Mouse (Mus musculus) limb, embryonic 15.5 days (tissue): Measurements from ENCODE around the gene Ptpn7. TPM values are rescaled to one million over a fixed set of nuclear protein-coding genes. Genes with fewer than 3 reads are reported as not detected.

Experiments used
- ATAC-seq: fragments of 200-750 bp; cut with Nextera tagmentation; 2 replicates; pipeline ENCODE4 v1.8.0; 2017; ENCODE audit warnings: low read depth, moderate TSS enrichment; ENCODE audit not compliant: insufficient number of reproducible peaks, low FRiP score, low TSS enrichment
- H3K27ac ChIP-seq: fragments of 300-500 bp; sonication (generic); 2 replicates; pipeline ENCODE4 v1.5.1; 2015; ENCODE audit warnings: moderate library complexity, mild to moderate bottlenecking, inconsistent platforms
- H3K27me3 ChIP-seq: fragments of 300-500 bp; sonication (generic); 2 replicates; pipeline ENCODE4 v1.6.1; 2015; ENCODE audit warnings: inconsistent platforms
- H3K36me3 ChIP-seq: fragments of 300-500 bp; sonication (generic); 2 replicates; pipeline ENCODE4 v1.6.1; 2015; ENCODE audit warnings: inconsistent platforms
- H3K4me1 ChIP-seq: fragments of 300-500 bp; sonication (generic); 2 replicates; pipeline ENCODE4 v1.6.1; 2015; ENCODE audit warnings: inconsistent platforms
- H3K4me2 ChIP-seq: fragments of 300-500 bp; sonication (generic); 2 replicates; pipeline ENCODE4 v1.6.1; 2015; ENCODE audit warnings: mild to moderate bottlenecking, inconsistent platforms
- H3K4me3 ChIP-seq: fragments of 300-500 bp; sonication (generic); 2 replicates; pipeline ENCODE4 v1.5.1; 2015; ENCODE audit warnings: mild to moderate bottlenecking, inconsistent platforms
- H3K9ac ChIP-seq: fragments of 300-500 bp; sonication (generic); 2 replicates; pipeline ENCODE4 v1.6.1; 2015; ENCODE audit warnings: inconsistent platforms
- H3K9me3 ChIP-seq: fragments of 300-500 bp; sonication (generic); 2 replicates; pipeline ENCODE4 v1.6.1; 2016; ENCODE audit warnings: inconsistent platforms
- WGBS: fragments of 180-500 bp; shearing (Covaris S2); methylation state at CpG from one replicate; pipeline ENCODE4 v1.1.7; 2015; 5-methylcytosine and 5-hydroxymethylcytosine counted together
- polyA plus RNA-seq: library from polyadenylated mRNA; unstranded; fragments of >200 nt; fragmentation: Nextera tagmentation; extraction: Ambion mirVana; gene quantifications from 2 replicates; pipeline ENCODE4 v1.2.1, GENCODE M21; 2015

Ptpn7 gene
- polyA plus RNA-seq, 1 experiment from 2014 or later = 4.5 TPM

DNA sequence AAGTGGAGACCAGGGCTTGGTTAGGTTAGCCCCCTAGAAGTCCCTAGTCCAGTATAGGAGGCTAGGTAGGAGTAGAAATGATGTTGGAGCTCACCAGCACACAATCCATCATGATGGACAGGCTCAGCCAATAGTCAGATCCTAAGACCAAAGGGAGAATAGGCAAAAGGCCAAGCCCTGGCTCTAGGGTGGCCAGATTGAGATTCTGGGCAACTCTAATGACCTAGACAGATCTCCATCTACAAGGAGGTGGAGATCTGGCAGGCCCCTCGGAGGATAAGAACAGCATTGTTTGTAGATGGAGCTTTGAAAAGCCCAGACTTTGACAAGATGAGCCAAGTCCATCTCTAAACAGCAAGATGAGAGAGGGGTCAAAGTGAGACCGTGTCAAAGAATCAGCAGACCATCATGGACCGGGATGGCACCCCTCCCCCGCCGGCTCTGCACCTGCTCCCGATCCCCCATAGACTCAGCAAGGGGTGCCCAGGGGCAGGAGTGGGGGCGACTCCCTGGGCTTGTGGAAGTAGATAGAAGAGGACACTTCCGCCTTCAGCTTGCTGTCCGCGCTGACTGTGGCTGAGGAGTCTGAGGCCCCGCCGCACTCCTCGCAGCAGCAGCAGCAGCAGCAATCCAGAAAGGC, 28.0 kb downstream of the Ptpn7 start:
- H3K9ac ChIP-seq = no peak overlapping the region
- H3K36me3 ChIP-seq = peaks cover 14% of the 10 kb centered on the region
- WGBS = 86% methylated on average over 13 of the region's 13 CpGs
- no peak for ATAC-seq
- H3K27me3 ChIP-seq = no peaks in the 10 kb centered on the region
- no peak overlapping the region for H3K27ac ChIP-seq
- no peak overlapping the region for H3K4me3 ChIP-seq
- no peak overlapping the region for H3K4me2 ChIP-seq
- no peaks in the 10 kb centered on the region for H3K9me3 ChIP-seq
- peaks cover 8% of the 10 kb centered on the region; the same call in 1 of the 2 replicates for H3K4me1 ChIP-seq

DNA sequence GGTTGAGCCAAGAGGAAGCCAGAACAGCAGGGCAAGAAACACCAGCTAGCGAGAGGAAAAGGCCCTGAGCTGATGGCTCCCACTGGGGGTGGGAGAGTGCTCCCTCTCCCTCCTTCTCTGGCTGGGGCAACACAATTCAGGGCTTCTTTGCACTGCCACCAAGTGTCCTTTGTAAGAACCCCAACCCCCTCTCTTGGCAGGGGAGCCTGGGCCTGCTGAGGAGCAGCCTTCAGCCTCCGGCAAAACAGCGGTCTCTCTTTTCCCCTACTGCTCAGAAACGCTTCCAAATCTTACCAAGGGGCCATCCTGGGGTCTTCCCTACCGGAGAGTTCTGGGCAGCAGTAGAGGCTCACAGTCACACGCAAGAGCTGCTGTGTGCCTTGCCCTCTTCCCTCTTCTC, 30.2 kb downstream of the Ptpn7 start:
- no peaks in the 10 kb centered on the region for H3K27me3 ChIP-seq
- H3K4me3 ChIP-seq = no peak overlapping the region
- no peak for ATAC-seq
- no peak overlapping the region for H3K27ac ChIP-seq
- H3K4me2 ChIP-seq = no peak overlapping the region
- H3K36me3 ChIP-seq = no peaks in the 10 kb centered on the region
- 50% methylated on average over 6 of the region's 6 CpGs for WGBS
- H3K9ac ChIP-seq = no peak overlapping the region
- H3K9me3 ChIP-seq = no peaks in the 10 kb centered on the region
- peaks cover 8% of the 10 kb centered on the region; the same call in 1 of the 2 replicates for H3K4me1 ChIP-seq

DNA sequence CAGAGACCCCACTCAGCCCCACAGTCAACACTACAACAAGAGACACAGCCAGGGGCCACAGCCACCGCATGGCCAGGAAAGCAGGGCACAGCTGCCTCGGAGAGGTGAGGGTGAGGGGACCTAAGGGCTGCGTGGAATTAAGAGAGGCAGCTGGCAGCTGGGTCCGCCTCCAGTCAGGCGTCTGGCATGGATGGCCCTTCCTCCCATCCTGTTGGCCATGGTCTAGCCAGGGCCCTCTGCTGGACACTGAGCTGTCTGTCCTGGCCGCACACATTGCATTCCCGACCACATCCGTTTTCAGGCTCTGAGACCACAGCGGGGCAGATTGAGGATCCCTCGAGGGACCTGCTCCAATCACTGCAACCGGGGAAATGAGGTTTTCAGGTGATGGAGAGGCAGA, 34.9 kb downstream of the Ptpn7 start, which contains the start of gene Gpr37l1:
Gene Gpr37l1 (minus strand): TSS at position 247 of the 400 bp plus-strand sequence.
- no peak for ATAC-seq
- WGBS = 69% methylated on average over 11 of the region's 11 CpGs
- H3K9ac ChIP-seq = no peak within 1 kb of the TSS
- no peaks in the 10 kb centered on the region for H3K27me3 ChIP-seq
- H3K27ac ChIP-seq = no peak within 1 kb of the TSS
- H3K4me1 ChIP-seq = peaks cover 3% of the 10 kb centered on the region; the same call in 1 of the 2 replicates
- H3K9me3 ChIP-seq = no peaks in the 10 kb centered on the region
- no peak within 1 kb of the TSS for H3K4me3 ChIP-seq
- no peaks in the 10 kb centered on the region for H3K36me3 ChIP-seq
- no peak within 1 kb of the TSS for H3K4me2 ChIP-seq

DNA sequence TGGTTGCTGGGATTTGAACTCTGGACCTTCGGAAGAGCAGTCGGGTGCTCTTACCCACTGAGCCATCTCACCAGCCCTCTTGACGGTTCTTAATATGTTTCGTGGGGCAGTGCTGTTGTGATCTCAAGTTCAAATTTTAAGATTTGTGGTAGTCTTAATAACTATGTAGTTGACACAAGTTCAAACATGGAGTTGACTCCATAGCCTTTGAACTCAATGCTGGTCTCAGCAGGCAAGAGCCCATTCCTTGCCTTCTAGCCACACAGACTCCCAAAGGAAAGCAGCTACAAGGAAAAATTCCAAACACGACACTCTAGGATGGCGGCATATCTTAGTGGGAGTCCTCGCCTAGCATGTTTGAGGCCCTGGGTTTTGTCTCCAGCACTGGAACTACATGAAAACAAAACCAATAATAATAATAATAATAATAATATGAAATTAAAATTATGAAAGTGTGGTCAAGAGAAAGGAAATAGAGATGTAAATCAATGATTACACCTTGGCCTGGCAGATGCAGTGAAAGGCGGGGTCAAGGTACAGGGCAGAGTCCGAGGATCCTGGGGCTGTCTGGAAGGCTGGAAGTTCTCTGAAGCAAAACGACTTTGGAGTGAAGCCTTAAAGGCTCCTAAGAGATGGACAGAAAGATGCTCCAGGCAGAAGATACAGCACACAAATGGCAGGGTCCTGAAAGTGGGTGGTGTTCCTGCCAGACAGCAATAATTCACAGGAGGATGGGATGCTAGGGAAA, 36.1 kb downstream of the Ptpn7 start:
- Histone ChIP-seq H3K36me3 (no peaks in the 10 kb centered on the region), H3K27me3 (no peaks in the 10 kb centered on the region)
- ATAC-seq = no peak

DNA sequence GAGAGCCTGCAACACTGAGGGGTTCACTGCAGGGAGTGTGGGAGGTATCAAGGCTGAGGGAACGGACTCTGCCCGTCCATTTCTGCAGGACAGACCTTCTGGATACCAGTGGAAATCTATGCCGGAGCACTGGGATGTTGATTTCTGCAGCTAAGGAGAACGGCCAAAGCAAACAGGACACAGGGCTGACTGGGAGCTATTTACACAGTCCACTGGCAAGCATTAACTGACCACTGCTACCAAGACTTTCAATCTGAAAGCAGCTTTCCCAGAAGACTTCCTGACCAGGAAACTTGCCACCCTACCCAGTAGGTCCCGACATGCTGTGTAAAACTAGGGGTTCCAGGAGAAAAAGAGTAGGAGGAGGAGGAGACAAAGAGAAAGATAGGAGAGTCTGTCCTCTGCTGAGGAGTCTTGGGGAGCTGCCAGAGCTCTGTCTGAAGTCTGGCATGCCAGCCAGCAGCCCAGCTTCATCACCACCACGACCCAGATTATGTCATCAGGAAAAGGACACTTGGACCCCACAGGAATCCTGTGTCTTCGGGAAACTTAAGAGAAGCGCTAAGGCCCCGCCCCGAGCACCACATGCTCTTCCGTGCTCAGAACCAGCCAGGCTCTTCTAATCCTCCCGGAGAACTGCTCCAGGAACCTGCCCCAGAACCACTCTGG, 37.2 kb downstream of the Ptpn7 start:
- H3K36me3 ChIP-seq = no peaks in the 10 kb centered on the region
- no peak overlapping the region for H3K4me3 ChIP-seq
- WGBS = 52% methylated on average over 12 of the region's 12 CpGs
- no peak overlapping the region for H3K4me2 ChIP-seq
- no peak overlapping the region for H3K9ac ChIP-seq
- no peaks in the 10 kb centered on the region for H3K9me3 ChIP-seq
- H3K27ac ChIP-seq = no peak overlapping the region
- no peak for ATAC-seq
- no peaks in the 10 kb centered on the region for H3K27me3 ChIP-seq
- peaks cover 3% of the 10 kb centered on the region; the same call in 1 of the 2 replicates for H3K4me1 ChIP-seq

More for the DNA sequence above, 36.1 kb downstream of the Ptpn7 start:
- peaks cover 3% of the 10 kb centered on the region; the same call in 1 of the 2 replicates for H3K4me1 ChIP-seq
- no peak overlapping the region for H3K9ac ChIP-seq
- H3K4me3 ChIP-seq = no peak overlapping the region
- 86% methylated on average over 10 of the region's 10 CpGs for WGBS
- no peak overlapping the region for H3K27ac ChIP-seq
- no peak overlapping the region for H3K4me2 ChIP-seq
- no peaks in the 10 kb centered on the region for H3K9me3 ChIP-seq

DNA sequence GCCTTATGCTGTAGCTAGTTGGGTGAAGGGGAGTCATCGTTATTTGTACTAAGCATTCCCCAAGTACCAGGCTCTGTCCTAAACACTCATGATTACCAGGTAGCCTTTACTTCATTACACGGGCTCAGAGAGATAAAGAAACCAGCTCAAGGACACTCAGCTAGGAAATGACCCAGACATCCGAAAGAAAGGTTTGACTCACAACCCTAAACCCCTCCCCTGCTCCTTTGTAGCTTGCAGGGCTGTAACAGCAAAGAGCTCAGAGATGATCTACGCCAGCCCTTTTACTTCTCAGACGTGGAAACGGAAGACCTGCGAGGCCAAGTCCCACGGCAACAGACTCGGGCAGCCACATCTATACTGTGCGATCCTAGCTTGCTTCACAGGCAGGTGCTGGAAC, 37.8 kb downstream of the Ptpn7 start:
- no peak overlapping the region for H3K4me2 ChIP-seq
- no peak overlapping the region for H3K9ac ChIP-seq
- H3K27ac ChIP-seq = no peak overlapping the region
- no peaks in the 10 kb centered on the region for H3K36me3 ChIP-seq
- 66% methylated on average over 10 of the region's 10 CpGs for WGBS
- H3K4me3 ChIP-seq = no peak overlapping the region
- H3K27me3 ChIP-seq = no peaks in the 10 kb centered on the region
- ATAC-seq = no peak
- no peaks in the 10 kb centered on the region for H3K9me3 ChIP-seq
- peaks cover 3% of the 10 kb centered on the region; the same call in 1 of the 2 replicates for H3K4me1 ChIP-seq

DNA sequence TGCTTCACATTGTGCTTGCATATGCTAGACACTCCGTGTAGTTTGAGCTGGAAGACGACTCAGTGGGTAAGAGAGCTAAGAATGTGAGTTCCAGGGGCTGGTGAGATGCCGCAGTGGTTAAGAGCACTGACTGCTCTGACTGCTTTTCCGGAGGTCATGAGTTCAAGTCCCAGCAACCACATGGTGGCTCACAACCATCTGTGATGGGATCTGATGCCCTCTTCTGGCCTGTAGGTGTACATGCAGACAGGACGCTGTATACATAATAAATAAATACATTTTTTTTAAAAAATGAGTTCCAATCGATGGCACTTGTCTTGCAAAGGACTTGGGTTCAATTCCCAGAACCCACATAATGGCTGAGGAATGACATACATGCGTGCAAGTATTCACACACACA, 38.7 kb downstream of the Ptpn7 start:
- H3K27me3 ChIP-seq = no peaks in the 10 kb centered on the region
- WGBS = 77% methylated on average over 7 of the region's 7 CpGs

DNA sequence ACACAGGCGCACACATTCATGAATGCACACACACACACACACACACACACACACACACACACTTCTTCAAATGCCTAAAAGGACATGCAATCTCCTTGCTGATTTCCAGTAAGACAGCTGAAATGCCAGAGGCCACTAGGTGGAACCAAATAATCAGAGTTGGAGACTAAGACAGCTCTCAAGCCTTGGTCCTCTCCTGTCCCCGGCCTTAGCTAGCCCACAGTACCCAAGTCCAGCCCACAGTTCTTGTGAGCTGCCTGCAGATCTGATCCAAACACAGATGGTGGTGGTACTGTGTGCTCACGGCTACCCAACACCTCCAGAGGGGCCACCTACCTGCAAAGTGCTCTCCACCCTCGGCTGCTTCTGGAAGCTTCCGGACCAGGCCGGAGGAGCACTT, 39.5 kb downstream of the Ptpn7 start:
- H3K9ac ChIP-seq = no peak overlapping the region
- no peak overlapping the region for H3K4me2 ChIP-seq
- no peak overlapping the region for H3K4me3 ChIP-seq
- WGBS = 53% methylated on average over 6 of the region's 6 CpGs
- H3K27ac ChIP-seq = no peak overlapping the region
- H3K36me3 ChIP-seq = no peaks in the 10 kb centered on the region
- H3K27me3 ChIP-seq = no peaks in the 10 kb centered on the region
- no peaks in the 10 kb centered on the region for H3K9me3 ChIP-seq
- ATAC-seq = no peak
- H3K4me1 ChIP-seq = peaks cover 3% of the 10 kb centered on the region; the same call in 1 of the 2 replicates

More for the DNA sequence above, 38.7 kb downstream of the Ptpn7 start:
- Histone ChIP-seq H3K9ac (no peak overlapping the region), H3K27ac (no peak overlapping the region), H3K4me2 (no peak overlapping the region), H3K36me3 (no peaks in the 10 kb centered on the region), H3K4me3 (no peak overlapping the region), H3K4me1 (peaks cover 3% of the 10 kb centered on the region; the same call in 1 of the 2 replicates), H3K9me3 (no peaks in the 10 kb centered on the region)
- no peak for ATAC-seq

DNA sequence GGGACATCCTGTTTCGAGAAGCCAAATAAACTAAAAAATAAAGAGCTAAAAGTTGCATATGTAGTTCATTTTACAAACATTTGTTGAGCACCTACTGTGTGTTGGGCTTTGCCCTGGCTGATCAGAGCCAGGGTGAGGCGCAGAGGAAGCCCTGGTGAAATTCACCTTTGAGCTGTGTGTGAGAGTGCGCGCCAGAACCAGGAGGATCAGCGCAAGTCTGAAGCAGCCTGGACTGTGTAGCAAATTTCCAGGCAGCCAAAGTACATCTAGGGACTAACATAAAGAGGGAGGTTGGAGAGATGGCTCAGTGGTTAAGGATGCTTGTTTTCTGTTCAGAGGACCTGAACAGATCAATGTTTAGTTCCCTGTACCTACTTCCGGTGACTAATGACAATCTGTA, 40.8 kb downstream of the Ptpn7 start:
- no peak overlapping the region for H3K4me3 ChIP-seq
- H3K27ac ChIP-seq = no peak overlapping the region
- no peaks in the 10 kb centered on the region for H3K9me3 ChIP-seq
- WGBS = 90% methylated on average over 6 of the region's 6 CpGs
- ATAC-seq = no peak
- H3K4me2 ChIP-seq = no peak overlapping the region
- peaks cover 3% of the 10 kb centered on the region; the same call in 1 of the 2 replicates for H3K4me1 ChIP-seq
- no peaks in the 10 kb centered on the region for H3K27me3 ChIP-seq
- no peaks in the 10 kb centered on the region for H3K36me3 ChIP-seq
- H3K9ac ChIP-seq = no peak overlapping the region

DNA sequence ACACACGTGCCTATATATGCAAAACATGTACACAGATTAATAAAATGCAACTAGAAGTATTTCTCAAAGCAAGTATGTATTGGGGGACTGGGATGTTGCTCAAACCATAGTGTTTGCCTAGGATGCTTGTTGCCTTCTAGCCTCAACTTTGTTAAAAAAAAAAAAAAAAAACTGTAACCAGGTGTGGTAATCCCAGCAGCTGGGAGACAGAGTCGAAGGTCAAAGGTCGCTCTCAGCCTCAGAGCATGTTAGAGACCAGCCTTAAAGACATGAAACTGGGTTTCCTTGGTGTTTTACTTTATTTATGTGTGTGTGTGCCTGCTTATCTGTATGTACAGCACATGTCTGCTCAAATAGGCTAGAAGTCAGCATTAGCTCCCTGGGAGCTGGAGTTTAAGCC, 42.7 kb downstream of the Ptpn7 start:
- Histone ChIP-seq H3K4me1 (peaks cover 3% of the 10 kb centered on the region; the same call in 1 of the 2 replicates), H3K9ac (no peak overlapping the region), H3K27ac (no peak overlapping the region), H3K9me3 (no peaks in the 10 kb centered on the region), H3K4me2 (no peak overlapping the region), H3K27me3 (no peaks in the 10 kb centered on the region), H3K36me3 (no peaks in the 10 kb centered on the region), H3K4me3 (no peak overlapping the region)
- no peak for ATAC-seq
- 81% methylated on average over 3 of the region's 3 CpGs for WGBS

DNA sequence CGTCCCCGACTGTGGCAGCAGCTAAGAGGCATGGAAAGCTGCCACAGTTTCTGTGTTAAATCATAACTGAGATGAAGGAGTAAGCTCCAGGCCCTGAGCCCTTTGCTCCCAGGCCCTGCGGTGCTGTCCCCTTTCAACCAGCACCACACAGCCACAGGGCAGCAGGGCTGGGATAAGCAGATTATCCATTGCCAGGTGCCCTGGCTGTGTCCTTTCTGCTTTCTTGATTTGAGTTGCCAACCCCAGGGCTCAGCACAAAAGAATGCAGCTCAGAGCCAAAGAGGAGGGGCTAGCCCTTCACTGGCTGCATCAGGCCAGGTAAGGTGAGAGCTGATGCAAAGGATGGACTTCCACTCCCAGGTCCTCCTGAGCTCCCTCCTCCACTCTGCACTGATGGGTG, 45.2 kb downstream of the Ptpn7 start:
- H3K4me1 ChIP-seq = no peaks in the 10 kb centered on the region
- WGBS = 93% methylated on average over 3 of the region's 3 CpGs

DNA sequence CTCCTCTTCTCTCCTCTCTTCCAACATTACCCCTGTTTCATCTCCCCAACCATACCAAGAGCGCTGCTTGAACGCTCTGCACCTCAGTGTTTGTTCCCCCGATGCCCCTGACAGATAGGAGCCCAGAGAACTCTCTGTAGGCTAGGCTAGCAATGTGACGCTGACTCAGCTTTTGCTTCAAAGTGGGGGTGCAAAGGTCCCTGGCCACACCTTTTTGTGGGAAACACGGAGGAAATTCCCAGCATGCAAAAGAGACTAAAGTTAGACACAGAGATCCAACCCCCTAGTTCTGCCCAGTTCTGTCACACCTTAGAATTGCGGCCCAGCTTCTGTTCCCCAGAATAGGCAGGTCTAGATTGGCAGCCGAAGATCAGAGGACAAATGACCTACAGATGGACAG, 46.4 kb downstream of the Ptpn7 start:
- Histone ChIP-seq H3K9ac (no peak overlapping the region), H3K27me3 (no peaks in the 10 kb centered on the region), H3K4me1 (peaks cover 4% of the 10 kb centered on the region; the same call in 1 of the 2 replicates), H3K27ac (no peak overlapping the region), H3K36me3 (no peaks in the 10 kb centered on the region), H3K9me3 (no peaks in the 10 kb centered on the region), H3K4me3 (no peak overlapping the region), H3K4me2 (no peak overlapping the region)
- 84% methylated on average over 7 of the region's 7 CpGs for WGBS
- no peak for ATAC-seq

More for the DNA sequence above, 45.2 kb downstream of the Ptpn7 start:
- Histone ChIP-seq H3K9me3 (no peaks in the 10 kb centered on the region), H3K27ac (no peak overlapping the region), H3K4me3 (no peak overlapping the region), H3K27me3 (no peaks in the 10 kb centered on the region), H3K4me2 (no peak overlapping the region), H3K9ac (no peak overlapping the region), H3K36me3 (no peaks in the 10 kb centered on the region)
- ATAC-seq = no peak
